Mouse (Mus musculus): ENCODE data around the gene Dmxl2. TPM values are rescaled to one million over a fixed set of nuclear protein-coding genes. Genes with fewer than 3 reads are reported as not detected.

Gene Dmxl2
- polyA plus RNA-seq, 1 experiment = 34.5 TPM

DNA sequence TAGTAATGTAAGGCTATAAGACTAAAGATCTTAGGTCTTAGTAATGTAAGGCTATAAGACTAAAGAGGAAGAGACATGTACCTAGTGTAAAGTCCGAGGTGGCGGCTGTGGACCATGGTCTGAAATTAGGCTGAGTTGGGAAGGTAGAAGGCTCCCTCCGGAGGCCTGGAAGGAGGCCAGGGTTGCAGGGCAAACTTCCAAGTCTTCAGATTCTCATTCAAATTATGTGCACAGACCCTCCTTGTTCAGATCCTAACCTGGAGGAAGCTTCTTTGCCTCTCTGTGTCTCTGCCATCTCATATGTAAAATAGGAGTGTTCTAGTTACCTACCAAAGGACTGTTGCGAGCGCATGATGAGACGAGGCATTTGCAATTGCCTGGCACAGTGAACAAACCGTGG is 34.8 kb upstream of the Dmxl2 start:
- TF ChIP-seq POLR2A (IDR thresholded peaks at IDR 0.05; ENCODE audit: borderline replicate concordance, low read depth, low read length) (no peak), CTCF (IDR thresholded peaks at IDR 0.05; ENCODE audit: low read depth, low read length) (no peak)
- H3K27ac ChIP-seq (ENCODE audit: insufficient read depth, low read depth, low read length) = no peak overlapping the region
- H3K4me1 ChIP-seq (ENCODE audit: control insufficient read depth, insufficient read depth, low read length) = peaks cover 3% of the 10 kb centered on the region; the same call in 1 of the 2 replicates
- no peak overlapping the region for H3K4me3 ChIP-seq (ENCODE audit: insufficient read depth, low read length)

DNA sequence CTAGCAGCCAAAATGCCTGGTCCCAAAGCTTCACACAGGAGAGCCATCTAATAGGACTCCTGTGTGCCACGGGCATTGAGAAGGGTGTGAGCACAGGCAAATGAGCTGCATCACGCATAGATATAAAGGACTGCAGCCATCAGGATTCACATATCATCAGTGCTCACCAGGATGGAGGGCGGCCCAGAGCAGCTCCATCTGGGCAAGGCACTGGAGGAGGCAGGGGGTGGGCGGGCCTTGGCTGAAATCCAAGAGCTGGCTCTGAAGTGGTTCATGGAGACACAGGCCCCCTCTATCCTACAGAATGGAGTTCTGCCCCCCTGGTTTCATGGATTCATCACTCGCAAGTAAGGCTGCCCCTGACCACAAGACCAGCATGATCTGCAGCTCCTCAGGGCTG is 32.5 kb upstream of the Dmxl2 start:
- peaks cover 3% of the 10 kb centered on the region; the same call in 1 of the 2 replicates for H3K4me1 ChIP-seq (ENCODE audit: control insufficient read depth, insufficient read depth, low read length)
- TF ChIP-seq POLR2A (IDR thresholded peaks at IDR 0.05; ENCODE audit: borderline replicate concordance, low read depth, low read length) (no peak), CTCF (IDR thresholded peaks at IDR 0.05; ENCODE audit: low read depth, low read length) (no peak)
- no peak overlapping the region for H3K27ac ChIP-seq (ENCODE audit: insufficient read depth, low read depth, low read length)
- no peak overlapping the region for H3K4me3 ChIP-seq (ENCODE audit: insufficient read depth, low read length)

- Histone ChIP-seq H3K27ac (ENCODE audit: insufficient read depth, low read depth, low read length) (no peak overlapping the region), H3K4me1 (ENCODE audit: control insufficient read depth, insufficient read depth, low read length) (peaks cover 3% of the 10 kb centered on the region; the same call in 1 of the 2 replicates), H3K4me3 (ENCODE audit: insufficient read depth, low read length) (no peak overlapping the region)
- TF ChIP-seq POLR2A (IDR thresholded peaks at IDR 0.05; ENCODE audit: borderline replicate concordance, low read depth, low read length) (no peak), CTCF (IDR thresholded peaks at IDR 0.05; ENCODE audit: low read depth, low read length) (no peak)
Observed at GRCm38 (mm10) chr9:54532926-54533325, 31.5 kb upstream of the Dmxl2 start.

DNA sequence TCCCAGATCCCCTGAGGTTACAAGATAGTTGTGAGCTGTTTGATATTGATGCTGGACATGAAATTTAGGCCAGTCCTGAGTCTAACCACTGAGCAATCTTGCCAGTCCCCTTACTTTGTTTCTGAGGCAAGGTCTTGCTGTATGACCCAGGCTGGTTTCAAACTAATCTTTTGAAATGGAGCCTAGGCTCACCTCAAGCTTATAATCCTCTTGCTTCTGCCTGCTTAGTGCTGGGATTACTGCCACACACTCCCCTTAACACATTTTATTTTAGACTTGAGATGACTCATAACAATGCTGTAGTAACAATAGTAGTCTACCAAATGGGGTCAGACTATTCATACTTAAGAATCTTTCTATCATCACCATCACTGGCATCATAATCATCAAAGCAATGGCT is 30.0 kb upstream of the Dmxl2 start:
- Histone ChIP-seq H3K4me1 (ENCODE audit: control insufficient read depth, insufficient read depth, low read length) (no peaks in the 10 kb centered on the region), H3K27ac (ENCODE audit: insufficient read depth, low read depth, low read length) (no peak overlapping the region), H3K4me3 (ENCODE audit: insufficient read depth, low read length) (no peak overlapping the region)
- no peak for TF ChIP-seq POLR2A (IDR thresholded peaks at IDR 0.05; ENCODE audit: borderline replicate concordance, low read depth, low read length)
- TF ChIP-seq CTCF (IDR thresholded peaks at IDR 0.05; ENCODE audit: low read depth, low read length) = no peak

GRCm38 (mm10) chr9:54530836-54531235 is 29.4 kb upstream of the Dmxl2 start:
- TF ChIP-seq CTCF (IDR thresholded peaks at IDR 0.05; ENCODE audit: low read depth, low read length) = no peak
- no peak for TF ChIP-seq POLR2A (IDR thresholded peaks at IDR 0.05; ENCODE audit: borderline replicate concordance, low read depth, low read length)
- Histone ChIP-seq H3K27ac (ENCODE audit: insufficient read depth, low read depth, low read length) (no peak overlapping the region), H3K4me3 (ENCODE audit: insufficient read depth, low read length) (no peak overlapping the region), H3K4me1 (ENCODE audit: control insufficient read depth, insufficient read depth, low read length) (no peaks in the 10 kb centered on the region)

DNA sequence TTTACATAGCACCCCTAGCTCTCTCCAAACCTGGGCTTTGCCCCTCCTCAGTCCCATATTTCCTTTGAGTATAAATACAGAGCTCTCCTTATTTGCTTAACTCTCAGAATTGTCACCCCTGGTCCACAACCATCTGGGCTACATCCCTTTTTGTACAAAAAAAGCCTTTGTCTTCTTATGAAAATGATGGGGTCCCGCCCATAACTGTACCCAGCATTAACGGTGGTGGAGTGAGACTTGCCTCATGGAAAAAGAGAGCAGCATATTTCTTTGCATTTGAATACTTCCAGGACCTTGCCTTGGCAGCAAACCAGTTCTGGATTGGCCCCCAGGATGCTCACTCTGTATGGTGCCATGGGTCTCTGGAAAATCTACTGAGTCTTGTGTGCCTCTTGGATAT is 28.5 kb upstream of the Dmxl2 start:
- no peak overlapping the region for H3K4me3 ChIP-seq (ENCODE audit: insufficient read depth, low read length)
- TF ChIP-seq CTCF (IDR thresholded peaks at IDR 0.05; ENCODE audit: low read depth, low read length) = no peak
- TF ChIP-seq POLR2A (IDR thresholded peaks at IDR 0.05; ENCODE audit: borderline replicate concordance, low read depth, low read length) = no peak
- no peaks in the 10 kb centered on the region for H3K4me1 ChIP-seq (ENCODE audit: control insufficient read depth, insufficient read depth, low read length)
- no peak overlapping the region for H3K27ac ChIP-seq (ENCODE audit: insufficient read depth, low read depth, low read length)

DNA sequence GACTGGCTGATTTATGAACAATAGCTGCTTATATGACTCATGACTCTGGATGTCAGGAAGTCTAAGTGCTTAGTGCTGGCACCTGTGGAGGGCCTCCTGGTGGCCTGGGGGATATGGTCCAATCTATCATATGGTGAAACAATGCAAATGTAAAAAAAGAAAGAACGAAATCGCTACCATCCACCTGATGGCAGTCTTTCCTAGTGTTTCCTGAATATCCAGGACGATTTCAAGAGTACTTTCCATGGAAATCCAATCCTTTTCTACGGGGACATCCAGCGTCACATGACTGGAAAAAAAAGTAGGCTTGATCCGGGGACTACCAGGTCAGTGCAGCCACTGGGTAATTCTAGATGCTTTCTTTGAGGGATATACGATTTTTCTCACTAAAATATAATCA is 26.3 kb upstream of the Dmxl2 start:
- no peak overlapping the region for H3K4me3 ChIP-seq (ENCODE audit: insufficient read depth, low read length)
- no peak for TF ChIP-seq POLR2A (IDR thresholded peaks at IDR 0.05; ENCODE audit: borderline replicate concordance, low read depth, low read length)
- no peak for TF ChIP-seq CTCF (IDR thresholded peaks at IDR 0.05; ENCODE audit: low read depth, low read length)

GRCm38 (mm10) chr9:54520286-54520685 is 18.9 kb upstream of the Dmxl2 start:
- TF ChIP-seq POLR2A (IDR thresholded peaks at IDR 0.05; ENCODE audit: borderline replicate concordance, low read depth, low read length) (no peak), CTCF (IDR thresholded peaks at IDR 0.05; ENCODE audit: low read depth, low read length) (no peak)
- H3K4me3 ChIP-seq (ENCODE audit: insufficient read depth, low read length) = no peak overlapping the region
- no peaks in the 10 kb centered on the region for H3K4me1 ChIP-seq (ENCODE audit: control insufficient read depth, insufficient read depth, low read length)
- no peak overlapping the region for H3K27ac ChIP-seq (ENCODE audit: insufficient read depth, low read depth, low read length)

More for the DNA sequence above, 26.3 kb upstream of the Dmxl2 start:
- Histone ChIP-seq H3K4me1 (ENCODE audit: control insufficient read depth, insufficient read depth, low read length) (no peaks in the 10 kb centered on the region), H3K27ac (ENCODE audit: insufficient read depth, low read depth, low read length) (no peak overlapping the region)

DNA sequence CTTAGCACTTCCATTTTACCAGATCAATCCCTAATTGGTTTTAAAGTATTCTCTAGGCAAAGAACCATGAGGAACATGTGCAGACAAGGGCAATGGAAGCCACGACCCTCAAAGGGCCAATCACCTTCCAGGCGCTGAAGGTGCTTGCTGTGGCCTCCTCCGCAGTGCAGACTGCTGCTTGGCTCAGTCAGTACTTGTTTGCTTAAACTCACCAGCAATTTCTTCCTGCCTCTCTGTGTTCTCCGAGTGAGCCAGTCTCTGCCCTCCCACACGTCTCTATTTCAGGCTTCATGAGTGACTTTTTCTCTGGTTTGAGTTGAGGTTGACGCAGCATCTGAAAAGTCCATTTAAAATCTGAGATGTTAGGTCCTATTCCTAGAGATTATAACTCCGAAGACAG is 17.5 kb upstream of the Dmxl2 start:
- Histone ChIP-seq H3K27ac (ENCODE audit: insufficient read depth, low read depth, low read length) (no peak overlapping the region), H3K4me1 (ENCODE audit: control insufficient read depth, insufficient read depth, low read length) (no peaks in the 10 kb centered on the region), H3K4me3 (ENCODE audit: insufficient read depth, low read length) (no peak overlapping the region)
- TF ChIP-seq POLR2A (IDR thresholded peaks at IDR 0.05; ENCODE audit: borderline replicate concordance, low read depth, low read length) = no peak
- TF ChIP-seq CTCF (IDR thresholded peaks at IDR 0.05; ENCODE audit: low read depth, low read length) = no peak

DNA sequence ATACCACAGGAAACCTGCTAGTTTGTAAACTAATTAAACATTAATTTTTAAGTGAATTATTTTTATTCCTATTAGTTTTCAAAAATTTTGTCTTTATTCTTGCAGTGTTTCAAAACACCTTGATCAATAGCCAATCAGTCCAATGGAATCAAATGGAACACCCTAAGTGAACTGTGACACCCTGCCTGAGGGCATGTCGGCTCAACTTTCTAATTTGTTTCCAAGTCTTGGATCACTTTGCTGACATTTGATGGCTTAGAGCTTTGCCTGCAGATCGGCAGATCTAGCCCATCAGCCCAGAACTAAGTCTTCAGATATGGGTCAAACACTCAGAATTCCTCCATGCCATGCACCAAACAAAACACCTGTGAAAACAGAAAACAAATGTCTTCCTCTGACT is 14.6 kb upstream of the Dmxl2 start:
- H3K4me3 ChIP-seq (ENCODE audit: insufficient read depth, low read length) = no peak overlapping the region
- TF ChIP-seq CTCF (IDR thresholded peaks at IDR 0.05; ENCODE audit: low read depth, low read length) = no peak
- TF ChIP-seq POLR2A (IDR thresholded peaks at IDR 0.05; ENCODE audit: borderline replicate concordance, low read depth, low read length) = no peak
- no peaks in the 10 kb centered on the region for H3K4me1 ChIP-seq (ENCODE audit: control insufficient read depth, insufficient read depth, low read length)
- H3K27ac ChIP-seq (ENCODE audit: insufficient read depth, low read depth, low read length) = no peak overlapping the region

- Histone ChIP-seq H3K4me1 (ENCODE audit: control insufficient read depth, insufficient read depth, low read length) (peaks cover 13% of the 10 kb centered on the region), H3K27ac (ENCODE audit: insufficient read depth, low read depth, low read length) (no peak overlapping the region), H3K4me3 (ENCODE audit: insufficient read depth, low read length) (no peak overlapping the region)
- TF ChIP-seq POLR2A (IDR thresholded peaks at IDR 0.05; ENCODE audit: borderline replicate concordance, low read depth, low read length) (no peak), CTCF (IDR thresholded peaks at IDR 0.05; ENCODE audit: low read depth, low read length) (no peak)
Observed at GRCm38 (mm10) chr9:54502873-54503272, 1.4 kb upstream of the Dmxl2 start.
